Mouse (Mus musculus): ENCODE measurements around the gene Fgf15. TPM values are rescaled to one million over a fixed set of nuclear protein-coding genes. Genes with fewer than 3 reads are reported as not detected.

Gene Fgf15
- polyA plus RNA-seq, 1 experiment from 2014 or later, result 0.12 TPM

- Histone ChIP-seq H3K27me3 (replicated peaks; ENCODE audit: control insufficient read depth, insufficient read depth, low read length) (peaks cover 59% of the 10 kb centered on the region), H3K4me1 (replicated peaks; ENCODE audit: control insufficient read depth, insufficient read depth, low read length) (peaks cover 12% of the 10 kb centered on the region; the same call in 1 of the 2 replicates), H3K4me2 (peak overlapping the region; percentile 76), H3K9ac (ENCODE audit: low read depth, low read length) (peak overlapping the region; percentile 53), H3K9me3 (ENCODE audit: control insufficient read depth, low read length) (no peaks in the 10 kb centered on the region), H3K27ac (ENCODE audit: low read depth, low read length) (peak overlapping the region; percentile 57; the same call in 1 of the 2 replicates), H3K4me3 (ENCODE audit: low read depth, low read length) (peak overlapping the region; percentile 38), H3K36me3 (ENCODE audit: control insufficient read depth, insufficient read depth, low read length) (no peaks in the 10 kb centered on the region)
- 1% methylated on average over 20 of the region's 20 CpGs for WGBS
- ATAC-seq (replicated peaks; ENCODE audit: low FRiP score), result no peak
- no peak for DNase-seq (ENCODE audit: low spot score)
Observed at GRCm38 (mm10) chr7:144942744-144943135, 46.4 kb downstream of the Fgf15 start.

DNA sequence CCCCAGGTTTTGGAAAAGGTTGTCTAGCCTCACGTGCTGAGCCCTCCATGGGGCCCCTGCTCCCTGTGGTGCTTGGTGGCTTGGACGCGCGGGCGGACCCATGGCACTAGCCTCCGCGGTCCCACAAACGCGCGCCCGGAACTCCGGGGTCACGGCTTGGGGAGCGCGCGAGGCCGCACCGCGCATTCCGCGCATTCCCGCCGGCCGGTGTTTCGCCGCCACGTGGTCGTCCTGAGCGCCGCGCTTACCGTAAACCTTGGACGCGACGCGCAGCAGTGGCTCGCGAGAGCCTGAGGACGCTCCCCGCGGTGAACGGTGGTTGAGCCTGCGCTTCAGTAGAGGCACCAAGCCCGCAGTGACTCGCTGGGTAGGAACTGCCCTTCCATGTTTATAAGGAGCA is 46.9 kb downstream of the Fgf15 start:
- under 1% methylated on average over 45 of the region's 45 CpGs for WGBS
- H3K27me3 ChIP-seq (replicated peaks; ENCODE audit: control insufficient read depth, insufficient read depth, low read length), result peaks cover 54% of the 10 kb centered on the region

More for the DNA sequence above, 46.9 kb downstream of the Fgf15 start:
- H3K36me3 ChIP-seq (ENCODE audit: control insufficient read depth, insufficient read depth, low read length), result no peaks in the 10 kb centered on the region
- no peaks in the 10 kb centered on the region for H3K9me3 ChIP-seq (ENCODE audit: control insufficient read depth, low read length)
- peaks cover 12% of the 10 kb centered on the region; the same call in 1 of the 2 replicates for H3K4me1 ChIP-seq (replicated peaks; ENCODE audit: control insufficient read depth, insufficient read depth, low read length)
- peak overlapping the region; percentile 1; the same call in 1 of the 2 replicates for H3K27ac ChIP-seq (ENCODE audit: low read depth, low read length)
- H3K4me3 ChIP-seq (ENCODE audit: low read depth, low read length), result peak overlapping the region; percentile 38
- peak overlapping the region; percentile 53; the same call in 1 of the 2 replicates for H3K9ac ChIP-seq (ENCODE audit: low read depth, low read length)
- DNase-seq (ENCODE audit: low spot score), result peak; percentile 76
- peak overlapping the region; percentile 76 for H3K4me2 ChIP-seq
- ATAC-seq (replicated peaks; ENCODE audit: low FRiP score), result peak; percentile 49; the same call in 1 of the 2 replicates

Other genes starting within 250 kb of the Fgf15 start
- 10.2 and 13.2 TPM in 2 replicates for gene Ano1, start 144.6 kb upstream of the Fgf15 start, polyA plus RNA-seq (2014; fragmentation: Nextera tagmentation; extraction: Ambion mirVana)
- 0.21 and 0.35 TPM in 2 replicates for gene Fgf3, start 58.4 kb upstream of the Fgf15 start, polyA plus RNA-seq (2014; fragmentation: Nextera tagmentation; extraction: Ambion mirVana)
- gene Fgf4, start 49.2 kb upstream of the Fgf15 start, polyA plus RNA-seq (2014; fragmentation: Nextera tagmentation; extraction: Ambion mirVana), result not detected in 2 replicates
- gene LTO1, start 18.6 kb downstream of the Fgf15 start, polyA plus RNA-seq (2014; fragmentation: Nextera tagmentation; extraction: Ambion mirVana), result 16.2 and 20.9 TPM in 2 replicates
- 60.5 and 69.2 TPM in 2 replicates for gene Ccnd1, start 43.4 kb downstream of the Fgf15 start, polyA plus RNA-seq (2014; fragmentation: Nextera tagmentation; extraction: Ambion mirVana)

Measured in liver, embryonic 11.5 days (tissue).